Mouse (Mus musculus) heart, postnatal 14 days (tissue): ENCODE measurements around the gene Krtap3-2. TPM values are rescaled to one million over a fixed set of nuclear protein-coding genes. Genes with fewer than 3 reads are reported as not detected.
A peak's percentile ranks its signal among the peaks of the same experiment; 100 is the strongest.
"Not testable (repeated sequence)": the region's sequence is repeated elsewhere in the genome, so short reads cannot be mapped to it uniquely, and the experiment has no call there.

Experiments
- DNase-seq, 2 experiments: peaks; one replicate each; pipeline ENCODE4 v3.0.0; 2021 to 2022
- intact Hi-C: fragments of 180-260 bp; cut with DNase I; formaldehyde crosslinking; loops from one replicate; pipeline ENCODE4 v1.15.1; 2025
- long read RNA-seq, 2 experiments: library from polyadenylated mRNA; stranded (forward); transcript quantifications; one replicate each; pipeline ENCODE4 v2.0.0; 2021
- total RNA-seq, 2 experiments: library from RNA; stranded (reverse); gene quantifications; 2 replicates each; pipeline ENCODE4 v1.2.3; 2021

Gene Krtap3-2
- total RNA-seq, result not detected
- long read RNA-seq, experiment 1, result 0 reads
- long read RNA-seq, experiment 2, result 0 reads

DNA sequence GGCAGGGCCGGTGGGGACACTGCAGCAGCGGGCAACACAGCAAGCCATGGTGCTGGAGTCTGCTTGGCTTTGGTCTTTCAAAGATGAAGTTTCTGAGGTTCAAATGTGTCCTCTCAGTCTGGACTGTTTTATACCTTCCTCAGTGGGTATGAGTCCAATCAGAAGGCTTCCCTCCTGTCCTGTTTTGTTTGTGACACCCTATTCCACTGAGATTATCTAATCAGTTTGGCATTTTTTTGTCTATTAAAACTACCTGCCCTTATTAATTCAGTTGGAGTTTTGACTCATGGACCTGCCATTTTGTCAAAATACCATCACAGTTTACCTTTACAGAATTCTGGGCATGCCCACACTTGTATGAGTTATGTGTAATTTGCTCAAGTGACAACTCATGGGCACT lies at the start of gene Krtap3-2:
Gene Krtap3-2, minus strand, starts transcription at position 101 of the 400 bp plus-strand sequence.
- no peak for DNase-seq
- intact Hi-C loops, result no loop called here

GRCm38 (mm10) chr11:99603208-99603607 lies 46.6 kb upstream of the Krtap3-2 start, which contains the start of gene Gm11938:
Gene Gm11938, minus strand, starts transcription at chr11:99603308.
- intact Hi-C loops, DNase-seq: not testable (repeated sequence)

GRCm38 (mm10) chr11:99597742-99598141 lies 41.1 kb upstream of the Krtap3-2 start, which contains the start of gene Krtap9-3:
Gene Krtap9-3, minus strand, starts transcription at chr11:99598105.
- intact Hi-C loops, DNase-seq: not testable (repeated sequence)

DNA sequence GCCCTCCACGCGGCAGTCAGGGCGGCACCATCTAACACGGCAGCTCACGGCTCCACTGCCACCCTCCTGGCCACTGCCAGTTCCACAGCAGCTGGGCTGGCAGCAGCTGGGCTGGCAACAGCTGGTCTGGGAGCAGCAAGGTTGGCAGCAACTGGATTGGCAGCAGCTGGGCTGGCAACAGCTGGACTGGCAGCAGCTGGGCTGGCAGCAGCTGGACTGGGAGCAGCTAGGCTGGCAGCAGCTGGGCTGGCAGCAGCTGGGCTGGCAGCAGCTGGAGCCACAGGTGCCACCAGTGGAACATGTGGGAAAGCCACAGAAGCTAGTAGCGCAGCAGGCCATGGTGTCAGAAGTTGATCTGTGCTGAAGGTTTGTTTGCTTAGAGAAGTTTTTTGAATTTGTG lies 34.3 kb upstream of the Krtap3-2 start, which contains the start of gene Krtap1-3:
Gene Krtap1-3, minus strand, starts transcription at position 359 of the 400 bp plus-strand sequence.
- intact Hi-C loops, result no loop called here
- DNase-seq, result no peak

DNA sequence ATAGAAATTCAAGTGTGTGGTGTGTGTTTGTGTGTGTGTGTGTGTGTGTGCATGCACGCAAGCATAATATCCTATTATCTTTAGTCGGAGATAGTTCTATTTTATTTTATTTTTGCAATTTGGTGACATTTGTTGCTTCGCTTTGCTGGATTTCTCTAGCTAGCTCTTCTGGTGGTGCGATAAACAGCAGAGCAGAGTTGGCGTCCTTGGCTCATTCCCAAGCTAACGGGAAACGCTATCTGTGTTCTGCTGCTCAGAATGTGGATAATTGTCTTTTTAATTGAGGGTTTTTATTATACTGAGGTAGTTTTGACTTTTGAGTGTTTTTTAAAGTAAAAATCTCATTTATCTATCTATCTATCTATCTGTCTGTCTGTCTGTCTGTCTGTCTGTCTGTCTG lies 28.4 kb upstream of the Krtap3-2 start:
- intact Hi-C loops, result no loop called here
- DNase-seq, result no peak

DNA sequence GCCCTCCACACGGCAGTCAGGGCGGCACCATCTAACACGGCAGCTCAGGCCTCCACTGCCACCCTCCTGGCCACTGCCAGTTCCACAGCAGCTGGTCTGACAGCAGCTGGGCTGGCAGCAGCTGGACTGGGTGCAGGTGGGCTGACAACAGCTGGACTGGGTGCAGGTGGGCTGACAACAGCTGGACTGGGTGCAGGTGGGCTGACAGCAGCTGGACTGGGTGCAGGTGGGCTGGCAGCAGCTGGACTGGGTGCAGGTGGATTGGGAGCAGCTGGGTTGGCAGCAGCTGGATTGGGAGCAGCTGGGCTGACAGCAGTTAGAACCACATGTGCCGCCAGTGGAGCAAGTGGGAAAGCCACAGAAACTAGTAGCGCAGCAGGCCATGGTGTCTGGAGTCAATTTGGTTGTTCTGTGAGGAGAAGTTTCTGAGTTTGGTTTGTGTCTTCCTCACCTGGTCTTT lies 26.6 kb upstream of the Krtap3-2 start, which contains the start of gene Krtap1-4:
Gene Krtap1-4, minus strand, starts transcription at position 410 of the 460 bp plus-strand sequence.
- no peak for DNase-seq
- intact Hi-C loops, result no loop called here

- no peak for DNase-seq
- intact Hi-C loops, result no loop called here
Measured at GRCm38 (mm10) chr11:99581564-99581963, 24.9 kb upstream of the Krtap3-2 start.

DNA sequence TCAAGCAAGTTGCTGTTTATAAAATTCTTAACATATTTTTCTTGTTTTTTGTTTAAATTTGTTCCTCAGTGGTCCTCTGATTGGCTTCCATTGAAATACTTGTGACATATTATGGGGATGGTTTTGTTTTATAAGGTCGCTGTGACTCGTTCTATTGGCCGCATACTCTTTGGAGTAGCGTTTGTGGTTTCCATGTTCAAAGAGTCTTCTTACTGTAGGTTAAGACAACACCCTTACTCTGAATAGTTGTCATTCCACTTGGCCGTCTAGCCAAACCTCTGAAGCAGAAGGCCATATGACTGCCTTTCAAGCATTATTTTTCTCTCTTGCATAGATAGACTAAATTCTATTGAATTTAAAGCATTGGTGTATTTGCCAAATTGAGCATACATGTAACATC lies 24.4 kb upstream of the Krtap3-2 start:
- intact Hi-C loops, result no loop called here
- no peak for DNase-seq

DNA sequence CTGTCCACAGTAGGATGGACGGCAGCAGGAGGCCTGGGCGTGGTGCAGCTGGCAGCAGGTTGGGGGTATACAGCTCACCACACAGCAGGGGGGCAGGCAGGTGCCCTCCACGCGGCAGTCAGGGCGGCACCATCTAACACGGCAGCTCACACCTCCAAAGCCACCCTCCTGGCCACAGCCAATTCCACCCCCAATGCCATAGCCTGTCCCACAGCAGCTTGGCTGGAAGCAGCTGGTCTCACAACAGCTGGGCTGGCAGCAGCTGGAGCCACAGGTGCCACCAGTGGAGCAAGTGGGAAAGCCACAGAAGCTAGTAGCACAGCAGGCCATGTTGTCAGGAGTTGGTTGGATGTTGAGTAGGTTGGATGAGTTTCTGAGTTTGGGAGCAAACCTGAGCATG lies 24.0 kb upstream of the Krtap3-2 start, which contains the start of gene Krtap1-5:
Gene Krtap1-5, minus strand, starts transcription at position 381 of the 400 bp plus-strand sequence.
- DNase-seq, result no peak
- intact Hi-C loops, result no loop called here

DNA sequence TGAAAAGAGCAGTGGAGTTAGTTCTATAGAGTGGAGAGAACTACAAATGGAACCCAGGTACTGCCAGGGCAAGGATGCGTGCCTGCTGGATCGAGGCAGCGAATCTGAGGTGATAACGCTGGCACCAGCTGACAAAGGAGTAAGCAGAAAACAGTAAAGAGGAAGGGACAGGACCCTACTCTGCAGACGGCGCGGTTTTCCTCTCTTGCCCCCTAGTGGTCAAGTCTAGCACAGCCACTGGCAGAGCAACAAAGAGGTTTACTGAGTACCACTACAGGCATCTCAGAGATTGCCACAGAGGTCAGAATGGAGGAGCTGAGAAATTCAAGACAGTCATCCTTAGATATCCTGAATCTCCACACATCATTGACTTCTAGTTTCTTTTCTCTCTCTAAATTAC lies 17.5 kb upstream of the Krtap3-2 start:
- intact Hi-C loops, result loop anchor here (2.0 to 5.0 kb wide), 2 partner anchors 112 to 195 kb away; no protein-coding TSS in a partner anchor
- DNase-seq, result peak; percentile 58 to 78

GRCm38 (mm10) chr11:99573164-99573563 lies 16.5 kb upstream of the Krtap3-2 start:
- DNase-seq, result no peak
- intact Hi-C loops, result loop anchor here (5.0 kb wide), 1 partner anchor 111 kb away; no protein-coding TSS in a partner anchor

DNA sequence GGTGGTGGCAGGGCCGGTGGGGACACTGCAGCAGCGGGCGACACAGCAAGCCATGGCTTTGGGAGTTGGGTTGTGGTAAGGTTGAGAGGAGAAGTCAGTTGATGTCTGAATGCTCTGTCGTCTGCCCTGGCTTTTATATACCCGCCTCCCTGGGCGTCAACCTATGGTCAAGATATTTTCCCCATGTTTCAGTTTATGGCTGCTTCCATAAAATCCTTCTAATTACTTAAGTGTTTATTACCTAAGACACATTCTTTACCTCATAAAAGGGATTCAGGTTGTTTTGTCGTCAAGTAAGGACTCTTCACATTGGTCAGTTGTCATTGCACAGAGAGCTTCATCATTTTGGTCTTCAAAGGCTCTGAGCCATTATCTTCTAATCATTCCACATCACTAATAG lies 9.9 kb upstream of the Krtap3-2 start, which contains the start of gene Krtap3-1:
Gene Krtap3-1, minus strand, starts transcription at position 101 of the 400 bp plus-strand sequence.
- intact Hi-C loops, result no loop called here
- DNase-seq, result no peak

- DNase-seq, result no peak
- intact Hi-C loops, result no loop called here
Measured at GRCm38 (mm10) chr11:99562580-99562979, 5.9 kb upstream of the Krtap3-2 start.

DNA sequence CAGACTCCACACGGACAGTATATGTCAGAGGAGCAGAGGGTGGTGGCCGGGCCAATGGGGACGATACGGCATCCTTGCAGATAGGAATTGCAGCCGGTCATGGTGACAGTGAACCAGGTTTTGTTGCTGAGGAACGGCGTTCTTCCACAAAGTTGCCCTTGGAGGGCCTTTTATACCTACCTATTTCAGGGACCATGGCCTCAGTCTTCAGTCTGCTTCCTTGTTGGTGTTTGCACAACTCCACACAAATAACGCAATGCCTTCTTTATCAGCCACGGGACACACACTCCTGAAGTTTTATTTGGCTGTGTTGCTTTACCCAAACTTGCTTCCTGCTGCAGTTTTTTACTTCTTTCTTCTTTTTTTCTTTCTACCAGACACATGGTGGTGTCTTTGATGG lies 2.7 kb upstream of the Krtap3-2 start, which contains the start of gene Gm11939:
Gene Gm11939, minus strand, starts transcription at position 101 of the 400 bp plus-strand sequence.
- intact Hi-C loops, result no loop called here

DNA sequence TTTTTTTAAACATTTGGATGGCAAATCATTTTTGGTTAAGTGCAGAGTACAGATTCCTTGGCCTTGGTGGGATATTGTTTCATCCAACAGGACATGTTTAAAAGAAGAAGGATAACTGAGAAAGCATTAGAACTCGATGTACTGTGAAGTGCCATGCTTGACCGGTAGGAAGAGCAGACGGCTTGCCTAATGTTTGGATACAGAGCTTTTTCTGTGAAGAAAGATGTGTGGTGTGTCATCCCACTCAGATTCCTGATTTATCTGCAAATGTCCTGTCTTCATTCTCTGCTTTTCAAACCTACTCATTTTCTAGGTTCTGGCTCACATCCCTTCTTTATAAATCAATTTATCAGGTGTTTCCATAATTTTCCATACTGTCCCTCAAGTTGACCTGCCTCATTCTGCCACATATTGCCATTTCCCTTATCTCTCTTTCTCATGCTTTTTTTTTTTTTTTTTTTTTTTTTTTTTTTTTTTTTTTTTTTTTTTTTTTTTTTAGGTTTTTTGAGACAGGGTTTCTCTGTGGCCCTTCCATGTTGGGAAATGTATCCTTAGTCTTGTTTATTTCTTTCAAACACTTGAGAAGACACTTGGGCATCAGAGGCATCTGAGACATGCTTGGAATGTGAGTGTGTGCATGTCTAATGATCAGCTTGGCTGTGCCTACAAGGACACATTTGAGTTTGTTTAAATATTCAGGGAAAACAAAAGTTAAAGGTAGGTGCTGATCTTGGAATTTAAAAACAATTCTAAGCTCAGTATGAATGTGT lies 1.5 kb upstream of the Krtap3-2 start:
- no peak for DNase-seq
- intact Hi-C loops, result no loop called here

More for the DNA sequence above, 2.7 kb upstream of the Krtap3-2 start, which contains the start of gene Gm11939:
- no peak for DNase-seq

DNA sequence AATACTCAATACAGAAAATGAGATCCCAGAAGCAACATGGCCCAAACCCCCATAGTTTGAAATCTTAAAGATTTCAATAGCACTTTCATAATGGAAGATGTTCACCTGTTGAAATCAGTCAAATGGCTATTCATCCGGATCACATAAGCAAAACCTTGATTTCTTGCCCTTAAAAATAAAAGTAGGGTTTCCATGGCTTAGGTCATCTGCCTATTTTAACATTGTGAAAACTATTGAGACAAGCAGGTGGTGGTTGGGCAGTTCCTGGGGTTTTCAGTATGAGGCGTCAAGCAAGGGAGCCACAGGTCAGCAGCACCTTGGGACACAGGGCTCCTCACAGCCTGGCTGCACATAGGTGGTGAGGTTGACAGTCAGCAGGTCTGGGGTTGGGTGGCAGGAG lies 458 bp downstream of the Krtap3-2 start:
- DNase-seq, result no peak
- intact Hi-C loops, result no loop called here

DNA sequence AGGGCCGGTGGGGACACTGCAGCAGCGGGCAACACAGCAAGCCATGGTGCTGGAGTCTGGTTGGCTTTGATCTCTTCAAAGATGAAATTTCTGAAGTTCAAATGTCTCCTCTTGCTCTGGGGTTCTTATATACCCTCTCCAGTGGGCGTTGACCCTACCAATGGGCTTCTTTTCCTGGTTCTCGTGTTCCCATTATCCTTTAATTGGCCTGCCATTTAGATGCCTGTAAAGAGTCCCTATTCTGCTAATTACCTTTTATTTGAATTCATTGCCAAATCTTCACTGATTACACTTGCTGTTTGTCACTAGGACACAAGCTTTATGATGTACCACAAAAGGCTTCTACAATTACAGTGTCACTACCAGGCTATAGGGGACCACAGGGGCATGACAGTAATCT lies 5.9 kb downstream of the Krtap3-2 start, which contains the start of gene Krtap3-3:
Gene Krtap3-3, minus strand, starts transcription at position 101 of the 400 bp plus-strand sequence.
- no peak for DNase-seq
- intact Hi-C loops, result no loop called here

DNA sequence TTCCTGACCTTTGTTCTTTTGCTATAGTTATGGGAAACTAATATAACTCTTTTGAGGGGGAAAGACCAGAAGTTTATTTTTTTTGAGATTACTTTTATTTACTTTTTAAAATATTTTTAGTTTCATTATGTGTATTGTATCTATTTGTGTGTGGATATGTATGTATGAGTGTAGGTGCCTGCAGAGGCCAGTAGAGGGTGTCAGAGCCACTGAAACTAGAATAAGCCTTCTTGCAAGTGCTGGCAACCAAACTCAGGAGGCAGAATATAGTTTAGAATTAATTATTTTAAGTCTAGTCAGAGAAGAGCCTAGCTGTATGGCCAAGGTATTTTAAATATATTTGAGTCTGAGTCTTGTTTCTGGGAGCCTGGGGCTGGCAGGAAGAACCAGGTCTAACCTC lies 8.8 kb downstream of the Krtap3-2 start:
- no peak for DNase-seq
- intact Hi-C loops, result no loop called here

- peak; percentile 6 to 16 for DNase-seq
Measured at GRCm38 (mm10) chr11:99539721-99540120, 16.9 kb downstream of the Krtap3-2 start.

GRCm38 (mm10) chr11:99521288-99521860 lies 35.3 kb downstream of the Krtap3-2 start, which contains the start of gene Krt39:
Gene Krt39, minus strand, starts transcription at chr11:99521338.
- DNase-seq, result no peak
- intact Hi-C loops, result no loop called here

More at GRCm38 (mm10) chr11:99539721-99540120, 16.9 kb downstream of the Krtap3-2 start:
- intact Hi-C loops, result no loop called here

DNA sequence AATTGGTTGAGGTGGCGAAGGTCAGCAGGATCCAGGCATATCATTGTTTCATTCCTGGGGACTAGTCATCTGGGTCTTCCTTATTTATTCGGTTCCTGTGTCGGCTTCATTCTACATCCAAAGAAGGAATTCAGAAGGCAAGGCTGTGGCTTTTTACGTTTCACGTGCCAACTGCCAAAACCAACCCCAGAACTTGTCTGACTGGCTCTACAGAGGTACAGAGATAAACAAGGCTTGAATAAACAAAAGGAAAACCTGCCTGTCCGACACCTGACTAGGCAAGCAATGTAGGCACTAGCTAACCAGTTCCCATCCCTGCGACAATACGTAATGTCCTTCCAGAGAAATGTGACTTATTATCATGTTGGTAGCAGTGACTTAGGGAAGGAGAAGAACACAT lies 42.6 kb downstream of the Krtap3-2 start:
- DNase-seq, result no peak
- intact Hi-C loops, result no loop called here
